Mouse (Mus musculus) forebrain, embryonic 14.5 days (tissue): ENCODE measurements around the gene Anks1b. TPM values are rescaled to one million over a fixed set of nuclear protein-coding genes. Genes with fewer than 3 reads are reported as not detected.

Experiments
- ATAC-seq: fragments of 200-750 bp; cut with Nextera tagmentation; 2 replicates; pipeline ENCODE4 v1.8.0; 2017; ENCODE audit warnings: mild to moderate bottlenecking, moderate library complexity
- DNase-seq: peaks from one replicate; pipeline ENCODE4 v3.0.0-alpha.2; 2015; ENCODE audit warnings: low spot score
- H3K27ac ChIP-seq: fragments of 300-500 bp; sonication (generic); 2 replicates; pipeline ENCODE4 v1.5.1; 2014; ENCODE audit warnings: low read depth, mild to moderate bottlenecking, control low read depth, low read length, moderate library complexity
- H3K27me3 ChIP-seq: fragments of 300-500 bp; sonication (generic); replicated peaks from 2 replicates; pipeline ENCODE4 v1.6.1; 2014; ENCODE audit warnings: low read length, control low read depth, mixed read lengths; ENCODE audit not compliant: control insufficient read depth, insufficient read depth
- H3K36me3 ChIP-seq: fragments of 300-500 bp; sonication (generic); 2 replicates; pipeline ENCODE4 v1.6.1; 2014; ENCODE audit warnings: low read length, control low read depth; ENCODE audit not compliant: control insufficient read depth, insufficient read depth
- H3K4me1 ChIP-seq: fragments of 300-500 bp; sonication (generic); 2 replicates; pipeline ENCODE4 v1.6.1; 2014; ENCODE audit warnings: antibody characterized with exemption, low read length, control low read depth; ENCODE audit not compliant: control insufficient read depth, insufficient read depth
- H3K4me2 ChIP-seq: fragments of 300-500 bp; sonication (generic); 2 replicates; pipeline ENCODE4 v1.6.1; 2014; ENCODE audit warnings: mild to moderate bottlenecking, control low read depth, low read length
- H3K4me3 ChIP-seq: fragments of 300-500 bp; sonication (generic); 2 replicates; pipeline ENCODE4 v1.5.1; 2014; ENCODE audit warnings: low read depth, low read length, control low read depth
- H3K9ac ChIP-seq: fragments of 300-500 bp; sonication (generic); 2 replicates; pipeline ENCODE4 v1.6.1; 2014; ENCODE audit warnings: mild to moderate bottlenecking, low read length, control low read depth, moderate library complexity
- H3K9me3 ChIP-seq: fragments of 300-500 bp; sonication (generic); replicated peaks from 2 replicates; pipeline ENCODE4 v1.6.1; 2016; ENCODE audit warnings: low read length, control low read depth, mixed read lengths; ENCODE audit not compliant: control insufficient read depth
- WGBS: fragments of 180-500 bp; shearing (Covaris S2); extraction: QIAGEN DNeasy Blood & Tissue Kit; methylation state at CpG from one replicate; pipeline ENCODE4 v1.1.7; 2014; 5-methylcytosine and 5-hydroxymethylcytosine counted together
- polyA plus RNA-seq: library from polyadenylated mRNA; unstranded; fragments of >200 nt; fragmentation: Nextera tagmentation; extraction: Ambion mirVana; gene quantifications from 2 replicates; pipeline ENCODE4 v1.2.1, GENCODE M21; 2014

Anks1b gene
- polyA plus RNA-seq, 1 experiment from 2014 or later = 36.0 TPM

DNA sequence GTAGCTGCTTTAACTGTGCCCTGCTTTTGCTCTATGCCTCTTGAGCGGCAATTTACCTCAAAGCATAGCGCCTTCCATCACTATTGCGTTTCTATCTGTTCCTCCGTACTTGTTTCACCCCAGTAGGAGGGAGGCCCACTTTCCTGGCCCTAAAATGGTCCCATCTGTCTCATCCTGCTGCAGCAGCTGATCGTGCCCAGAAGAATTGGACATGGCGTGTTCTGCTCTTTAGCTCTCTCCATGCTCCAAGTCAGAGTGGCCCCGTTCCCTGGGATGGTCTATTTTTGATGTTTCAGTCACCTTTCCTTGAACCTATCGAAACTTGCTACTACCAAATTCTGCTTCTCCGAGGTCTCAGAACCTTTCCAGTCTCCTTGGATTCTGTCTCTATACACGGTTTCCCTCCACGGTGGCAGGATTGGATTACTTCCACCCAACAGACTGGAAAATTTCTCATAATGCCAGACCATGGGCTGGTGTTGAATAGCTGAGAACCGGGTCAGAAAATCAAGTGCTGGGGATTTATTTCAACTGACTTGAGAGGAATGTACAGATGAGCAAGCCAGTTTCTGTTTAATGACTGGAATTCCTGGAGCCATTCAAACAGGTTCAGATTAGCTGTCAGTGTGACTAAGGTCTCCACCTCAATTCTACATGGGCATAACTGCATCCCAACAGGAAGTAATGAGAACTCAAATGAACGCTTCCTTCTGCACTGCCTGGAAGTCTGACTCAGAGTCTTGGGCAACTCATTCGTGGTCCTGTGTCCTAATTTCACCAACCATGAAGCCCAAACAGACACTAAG, 726.6 kb downstream of the Anks1b start:
- Histone ChIP-seq H3K36me3 (no peaks in the 10 kb centered on the region), H3K9ac (no peak overlapping the region), H3K4me2 (no peak overlapping the region), H3K27ac (no peak overlapping the region), H3K27me3 (no peaks in the 10 kb centered on the region), H3K9me3 (no peaks in the 10 kb centered on the region), H3K4me3 (no peak overlapping the region), H3K4me1 (peaks cover 9% of the 10 kb centered on the region; the same call in 1 of the 2 replicates)
- DNase-seq (no peak), ATAC-seq (no peak)
- WGBS = 85% methylated on average over 14 of the region's 14 CpGs

DNA sequence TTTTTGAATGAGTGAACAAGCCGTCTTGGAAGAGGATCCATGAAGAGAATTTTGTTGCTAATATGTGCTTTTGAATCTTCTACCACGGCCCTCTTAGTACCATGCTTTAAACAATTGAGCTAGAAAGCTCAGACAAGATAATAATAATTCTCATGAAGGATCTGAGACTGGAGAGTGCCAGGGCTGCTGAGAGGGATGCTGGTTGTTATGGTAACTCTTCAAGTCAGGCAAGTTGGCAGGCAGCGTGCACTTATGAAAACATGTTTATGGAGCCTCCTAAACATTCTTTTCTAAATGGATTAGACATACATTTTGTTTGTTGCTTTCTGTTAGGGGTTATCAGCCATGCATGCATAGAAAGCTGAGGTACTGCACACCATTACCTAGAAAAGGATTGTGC, 734.3 kb downstream of the Anks1b start:
- DNase-seq (peak; percentile 66), ATAC-seq (no peak; the same call in 1 of the 2 replicates)
- 45% methylated on average over 3 of the region's 3 CpGs for WGBS
- H3K27me3 ChIP-seq = no peaks in the 10 kb centered on the region
- no peak overlapping the region for H3K4me2 ChIP-seq
- no peaks in the 10 kb centered on the region for H3K9me3 ChIP-seq
- H3K9ac ChIP-seq = no peak overlapping the region
- no peaks in the 10 kb centered on the region for H3K4me1 ChIP-seq
- no peak overlapping the region for H3K27ac ChIP-seq
- H3K4me3 ChIP-seq = no peak overlapping the region
- no peaks in the 10 kb centered on the region for H3K36me3 ChIP-seq

DNA sequence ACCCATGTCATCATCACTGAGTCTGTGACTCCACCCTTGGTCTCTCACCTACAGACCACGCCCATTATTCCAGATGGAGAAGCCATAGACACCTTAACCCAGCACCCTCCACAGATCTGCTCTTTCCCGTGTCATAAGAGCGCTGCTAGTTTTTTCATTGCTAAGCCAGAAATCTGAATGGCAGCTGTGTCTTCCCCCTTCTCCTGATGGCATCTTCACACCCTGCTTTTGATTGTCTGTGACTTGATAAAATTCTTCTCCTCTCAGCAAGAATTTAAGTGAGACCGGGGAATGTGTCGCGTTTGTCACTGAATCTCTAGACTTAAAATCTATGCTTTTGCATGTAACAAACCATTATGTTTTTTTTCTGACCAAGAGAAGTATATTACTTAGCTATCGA, 736.1 kb downstream of the Anks1b start:
- no peak for ATAC-seq
- no peaks in the 10 kb centered on the region for H3K36me3 ChIP-seq
- no peaks in the 10 kb centered on the region for H3K27me3 ChIP-seq
- H3K9ac ChIP-seq = no peak overlapping the region
- no peak overlapping the region for H3K4me2 ChIP-seq
- no peaks in the 10 kb centered on the region for H3K4me1 ChIP-seq
- no peak overlapping the region for H3K27ac ChIP-seq
- no peaks in the 10 kb centered on the region for H3K9me3 ChIP-seq
- 85% methylated on average over 7 of the region's 7 CpGs for WGBS
- DNase-seq = no peak
- H3K4me3 ChIP-seq = no peak overlapping the region

DNA sequence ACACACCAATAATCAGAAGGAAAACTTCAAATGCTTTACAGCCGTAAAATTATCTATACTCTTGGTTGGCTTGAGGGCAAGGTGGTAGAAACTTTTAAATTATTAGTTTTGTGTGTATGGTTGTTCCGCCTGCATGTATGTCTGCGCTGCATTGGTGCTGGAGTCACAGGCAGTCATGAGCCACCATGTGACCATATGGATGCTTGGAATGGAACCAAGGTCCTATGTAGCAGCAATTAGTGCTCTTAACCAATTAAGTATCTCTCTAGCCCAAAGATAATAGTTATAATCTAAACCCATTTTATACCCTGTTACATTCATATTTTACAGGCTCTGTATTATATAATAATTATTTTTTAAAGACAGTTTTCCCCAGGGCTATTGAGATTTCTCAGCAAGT, 739.7 kb downstream of the Anks1b start:
- Histone ChIP-seq H3K9me3 (no peaks in the 10 kb centered on the region), H3K27ac (no peak overlapping the region), H3K27me3 (no peaks in the 10 kb centered on the region), H3K4me1 (peaks cover 3% of the 10 kb centered on the region; the same call in 1 of the 2 replicates), H3K4me2 (no peak overlapping the region), H3K36me3 (no peaks in the 10 kb centered on the region), H3K9ac (no peak overlapping the region), H3K4me3 (no peak overlapping the region)
- DNase-seq (no peak), ATAC-seq (no peak)
- 92% methylated on average over 3 of the region's 3 CpGs for WGBS

DNA sequence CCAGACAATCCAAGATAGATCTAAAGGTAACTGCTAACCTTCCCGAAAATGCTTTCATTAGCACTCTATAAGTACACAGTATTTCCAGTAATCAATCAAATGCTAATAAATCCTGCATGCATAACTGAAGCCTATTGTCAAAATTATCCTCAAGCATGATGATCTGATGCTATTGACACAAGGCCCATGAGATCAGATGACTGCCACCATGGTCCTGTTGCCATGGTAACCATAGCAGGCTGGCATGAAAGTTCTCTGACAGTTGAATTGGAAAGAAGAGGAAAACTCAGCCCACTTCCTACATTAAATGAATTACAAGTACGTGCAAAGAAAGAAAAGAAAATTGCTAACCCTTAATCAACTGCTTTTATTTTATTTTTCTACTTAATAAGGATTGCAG, 741.9 kb downstream of the Anks1b start:
- 34% methylated on average over 2 of the region's 2 CpGs for WGBS
- no peak overlapping the region for H3K27ac ChIP-seq
- no peak for ATAC-seq

DNA sequence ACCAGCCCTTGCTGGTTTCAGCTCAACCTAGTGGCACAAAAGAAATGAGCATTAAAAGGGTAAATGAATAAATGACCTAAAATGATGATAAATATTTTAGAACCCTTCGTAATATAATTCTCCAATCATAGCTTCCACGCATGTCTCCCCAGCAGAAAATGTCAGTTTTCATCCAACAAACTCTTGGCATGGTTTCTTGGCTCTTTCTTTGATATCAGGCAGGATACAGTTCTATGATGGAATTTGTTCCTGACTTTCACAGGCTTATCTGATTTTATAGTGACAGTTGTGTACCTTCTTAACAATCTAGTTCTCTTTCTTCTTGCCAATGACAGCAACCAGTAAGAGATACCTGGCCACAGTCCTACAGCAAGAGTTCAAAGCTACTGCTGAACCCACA, 743.3 kb downstream of the Anks1b start:
- Histone ChIP-seq H3K9ac (no peak overlapping the region), H3K36me3 (no peaks in the 10 kb centered on the region), H3K4me1 (peaks cover 3% of the 10 kb centered on the region; the same call in 1 of the 2 replicates), H3K4me2 (no peak overlapping the region), H3K9me3 (no peaks in the 10 kb centered on the region), H3K27me3 (no peaks in the 10 kb centered on the region), H3K27ac (no peak overlapping the region), H3K4me3 (no peak overlapping the region)
- DNase-seq = no peak
- no peak for ATAC-seq
- WGBS = 80% methylated on average over 2 of the region's 2 CpGs

More for the DNA sequence above, 741.9 kb downstream of the Anks1b start:
- Histone ChIP-seq H3K4me3 (no peak overlapping the region), H3K9ac (no peak overlapping the region), H3K4me2 (no peak overlapping the region), H3K4me1 (peaks cover 3% of the 10 kb centered on the region; the same call in 1 of the 2 replicates), H3K36me3 (no peaks in the 10 kb centered on the region), H3K9me3 (no peaks in the 10 kb centered on the region), H3K27me3 (no peaks in the 10 kb centered on the region)
- peak; percentile 70 for DNase-seq

DNA sequence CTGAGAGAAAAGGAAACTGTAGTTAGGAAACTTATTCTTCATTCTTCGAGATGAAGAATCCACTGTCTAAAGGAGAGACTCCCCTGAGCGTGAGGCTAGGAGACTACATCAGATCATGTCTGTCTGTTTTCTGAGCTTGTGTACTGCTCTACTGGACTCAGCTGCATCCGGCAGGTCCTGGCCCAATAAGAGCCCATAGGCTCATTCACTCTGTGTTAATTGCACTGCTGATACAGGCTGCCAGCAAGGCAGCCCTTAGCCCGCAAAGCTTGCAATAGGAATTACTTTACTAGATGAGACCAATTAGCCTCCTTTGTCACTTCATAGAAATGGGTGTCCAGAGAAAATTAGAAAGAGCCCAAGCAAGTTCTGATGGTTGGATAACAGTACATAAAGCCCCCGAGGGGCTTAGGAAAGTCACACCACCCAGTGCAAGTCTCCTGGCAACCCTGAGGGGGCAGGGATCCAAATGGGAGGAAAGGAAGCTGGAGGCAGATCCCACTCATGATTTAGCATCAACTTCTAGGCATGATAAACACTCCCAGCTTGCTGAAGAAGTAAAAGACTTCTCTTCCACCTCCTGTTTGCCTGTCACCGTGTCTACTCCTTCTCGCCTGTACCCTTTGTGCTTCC, 744.5 kb downstream of the Anks1b start:
- H3K4me1 ChIP-seq = peaks cover 3% of the 10 kb centered on the region; the same call in 1 of the 2 replicates
- no peak overlapping the region for H3K9ac ChIP-seq
- no peak overlapping the region for H3K27ac ChIP-seq
- H3K4me3 ChIP-seq = no peak overlapping the region
- H3K4me2 ChIP-seq = no peak overlapping the region
- no peaks in the 10 kb centered on the region for H3K27me3 ChIP-seq
- ATAC-seq (peak; percentile 57; the same call in 1 of the 2 replicates), DNase-seq (peak; percentile 47)
- 57% methylated on average over 7 of the region's 7 CpGs for WGBS
- H3K9me3 ChIP-seq = no peaks in the 10 kb centered on the region
- no peaks in the 10 kb centered on the region for H3K36me3 ChIP-seq

DNA sequence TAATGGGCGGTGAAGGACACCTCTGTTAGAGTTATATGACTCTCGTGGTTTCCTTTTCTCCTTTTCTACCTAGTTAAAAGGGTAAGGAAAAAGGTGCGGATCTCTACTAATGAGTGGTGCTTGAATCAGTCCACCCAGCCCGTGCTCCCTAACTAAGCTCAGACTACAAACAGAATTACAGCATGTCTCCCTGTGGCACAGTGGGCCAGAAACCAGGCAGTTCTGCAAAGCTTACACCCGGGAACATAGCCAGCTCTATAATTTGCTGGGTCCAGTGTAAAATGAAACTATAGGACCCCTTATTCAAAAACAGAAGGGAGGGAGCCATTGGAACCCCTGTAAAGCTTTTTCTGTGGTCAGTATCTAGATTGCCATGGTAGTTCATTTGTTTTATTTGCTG, 754.2 kb downstream of the Anks1b start:
- H3K4me3 ChIP-seq = no peak overlapping the region
- H3K36me3 ChIP-seq = no peaks in the 10 kb centered on the region
- no peak overlapping the region for H3K4me2 ChIP-seq
- H3K4me1 ChIP-seq = no peaks in the 10 kb centered on the region
- WGBS = 60% methylated on average over 5 of the region's 5 CpGs
- H3K9me3 ChIP-seq = no peaks in the 10 kb centered on the region
- ATAC-seq = peak; percentile 52; the same call in 1 of the 2 replicates
- H3K9ac ChIP-seq = no peak overlapping the region
- no peaks in the 10 kb centered on the region for H3K27me3 ChIP-seq
- H3K27ac ChIP-seq = no peak overlapping the region
- DNase-seq = peak; percentile 70
